Comparison of ENCODE assay signal across 27 mouse cellular contexts in genomic region chr6:17777018-17777799, GRCm38 (mm10).
DNase-seq lines count a peak whose midpoint lies in the region; ATAC-seq and TF ChIP-seq lines count a peak whose summit lies in the region.
"Had no signal": no experiment of that assay in that cellular context is flagged by ENCODE, and none has a peak within 500 bp of the region (broad histone marks: within the 10 kb centered on the region; RNA-seq: fewer than 3 reads in every experiment).

No protein-coding gene starts in this region.

- H3K4me2 ChIP-seq in liver, embryonic 12.5 days = peak overlapping the region; percentile 45
- peak overlapping the region; percentile 20; the same call in 1 of the 2 replicates for H3K4me2 ChIP-seq in liver, postnatal 0 days (ENCODE audit: low read depth, low read length)
- H3K4me2 ChIP-seq: embryonic facial prominence, embryonic 15.5 days; heart, embryonic 13.5 days; hindbrain, embryonic 14.5 days; limb, embryonic 13.5 days had no signal

- no peaks in the 10 kb centered on the region for H3K27me3 ChIP-seq in G1E (ENCODE audit: insufficient read depth, low read length)
- no peaks in the 10 kb centered on the region for H3K27me3 ChIP-seq in liver, embryonic 12.5 days (replicated peaks)
- H3K27me3 ChIP-seq in liver, postnatal 0 days (ENCODE audit: insufficient read depth, low read length) = no peaks in the 10 kb centered on the region
- no peaks in the 10 kb centered on the region for H3K27me3 ChIP-seq in kidney, adult 2 months (replicated peaks; ENCODE audit: control insufficient read depth, insufficient read depth, low read length)
- H3K27me3 ChIP-seq: embryonic facial prominence, embryonic 15.5 days; heart, embryonic 13.5 days; limb, embryonic 13.5 days had no signal

- no peak for TF ChIP-seq CTCF in G1E (IDR thresholded peaks at IDR 0.05; ENCODE audit: low read depth, low read length)
- TF ChIP-seq CTCF in liver, postnatal 0 days (IDR thresholded peaks at IDR 0.05; ENCODE audit: low read depth) = no peak
- no peak for TF ChIP-seq CTCF in kidney, adult 2 months (conservative IDR thresholded peaks at IDR 0.05; ENCODE audit: insufficient read depth, insufficient read length, low read depth, low read length)

- peaks cover 28% of the 10 kb centered on the region for H3K36me3 ChIP-seq in G1E (replicated peaks)
- no peaks in the 10 kb centered on the region; the same call in 1 of the 2 replicates for H3K36me3 ChIP-seq in liver, embryonic 12.5 days
- no peaks in the 10 kb centered on the region for H3K36me3 ChIP-seq in liver, postnatal 0 days (replicated peaks; ENCODE audit: insufficient read depth, low read length)
- H3K36me3 ChIP-seq in kidney, adult 2 months (ENCODE audit: control insufficient read depth, insufficient read depth, low read length) = no peaks in the 10 kb centered on the region
- H3K36me3 ChIP-seq: embryonic facial prominence, embryonic 10.5 days; embryonic facial prominence, embryonic 15.5 days; forebrain, embryonic 10.5 days; heart, embryonic 13.5 days; limb, embryonic 13.5 days had no signal

- peaks cover 61% of the 10 kb centered on the region for H3K4me1 ChIP-seq in G1E (ENCODE audit: insufficient read depth, low read depth, low read length)
- peaks cover 49% of the 10 kb centered on the region for H3K4me1 ChIP-seq in liver, embryonic 12.5 days
- peaks cover 24% of the 10 kb centered on the region for H3K4me1 ChIP-seq in liver, postnatal 0 days (ENCODE audit: insufficient read depth)
- peaks cover 4% of the 10 kb centered on the region; the same call in 1 of the 2 replicates for H3K4me1 ChIP-seq in kidney, adult 2 months (ENCODE audit: control insufficient read depth, insufficient read depth, low read length)
- H3K4me1 ChIP-seq: embryonic facial prominence, embryonic 10.5 days had no signal

- no peak for TF ChIP-seq POLR2A in kidney, adult 2 months (IDR thresholded peaks at IDR 0.05; ENCODE audit: low read depth, low read length)

- DNase-seq in G1E (ENCODE audit: low spot score) = peak; percentile 31
- DNase-seq in liver, postnatal 0 days = no peak
- no peak for DNase-seq in cerebellum, postnatal 10 days
- DNase-seq in kidney, adult 2 months = no peak
- DNase-seq in testis, postnatal 14 days (ENCODE audit: low spot score) = no peak
- DNase-seq: adrenal gland, postnatal 25 days; cerebellum, adult 2 months; cerebellum, postnatal 25 days; forebrain, postnatal 0 days; gastrocnemius, postnatal 10 days; heart, postnatal 10 days; kidney, postnatal 25 days; lung, adult 2 months; lung, postnatal 10 days; midbrain, embryonic 14.5 days; right cerebral cortex, adult 18-20 months; spleen, adult 18-20 months had no signal

- peak; percentile 85 for TF ChIP-seq EP300 in liver, postnatal 0 days (IDR thresholded peaks at IDR 0.05; ENCODE audit: low read depth)

- no peaks in the 10 kb centered on the region for H3K9me3 ChIP-seq in G1E (replicated peaks)
- no peaks in the 10 kb centered on the region for H3K9me3 ChIP-seq in liver, embryonic 12.5 days (replicated peaks)
- H3K9me3 ChIP-seq in liver, postnatal 0 days (ENCODE audit: low read length) = no peaks in the 10 kb centered on the region
- H3K9me3 ChIP-seq: embryonic facial prominence, embryonic 10.5 days; embryonic facial prominence, embryonic 15.5 days; forebrain, embryonic 10.5 days; heart, embryonic 13.5 days; limb, embryonic 13.5 days had no signal

- WGBS in liver, embryonic 12.5 days (ENCODE audit: insufficient replicate concordance) = 62% methylated on average over 6 of the region's 6 CpGs
- WGBS in liver, postnatal 0 days (ENCODE audit: insufficient replicate concordance) = 77% methylated on average over 6 of the region's 6 CpGs
- WGBS in kidney, adult 2 months = 95% methylated on average over 6 of the region's 6 CpGs

- peak; percentile 72 for ATAC-seq in G1E (ENCODE audit: extremely low read depth, insufficient number of reproducible peaks, low FRiP score, poor library complexity, severe bottlenecking)
- peak; percentile 80 for ATAC-seq in erythroblast, adult 5-6 weeks (replicated peaks; ENCODE audit: low FRiP score, poor library complexity, severe bottlenecking)
- peak; percentile 89 for ATAC-seq in liver, embryonic 12.5 days
- ATAC-seq in liver, postnatal 0 days = peak; percentile 38; the same call in 1 of the 2 replicates
- ATAC-seq: forebrain, postnatal 0 days; intestine, postnatal 0 days had no signal

- H3K27ac ChIP-seq in liver, embryonic 12.5 days = peak overlapping the region; percentile 72
- no peak overlapping the region for H3K27ac ChIP-seq in liver, postnatal 0 days (ENCODE audit: low read depth)
- H3K27ac ChIP-seq in kidney, adult 2 months (ENCODE audit: insufficient read depth, low read depth, low read length) = no peak overlapping the region
- H3K27ac ChIP-seq: embryonic facial prominence, embryonic 10.5 days; embryonic facial prominence, embryonic 15.5 days; forebrain, embryonic 10.5 days; heart, embryonic 13.5 days; hindbrain, embryonic 14.5 days; left cerebral cortex, adult 2 months; limb, embryonic 13.5 days had no signal

- H3K9ac ChIP-seq in liver, embryonic 12.5 days = peak overlapping the region; percentile 53; the same call in 1 of the 2 replicates
- no peak overlapping the region for H3K9ac ChIP-seq in liver, postnatal 0 days (replicated peaks)
- H3K9ac ChIP-seq: embryonic facial prominence, embryonic 15.5 days; forebrain, postnatal 0 days; heart, embryonic 13.5 days; hindbrain, embryonic 14.5 days; limb, embryonic 13.5 days had no signal

- peak overlapping the region; percentile 27; the same call in 1 of the 2 replicates for H3K4me3 ChIP-seq in G1E (ENCODE audit: low read depth, low read length)
- H3K4me3 ChIP-seq in liver, embryonic 12.5 days = no peak overlapping the region
- no peak overlapping the region for H3K4me3 ChIP-seq in liver, postnatal 0 days (ENCODE audit: low read depth, low read length)
- no peak overlapping the region for H3K4me3 ChIP-seq in kidney, adult 2 months (ENCODE audit: insufficient read depth, low read depth, low read length)
- H3K4me3 ChIP-seq: embryonic facial prominence, embryonic 10.5 days; embryonic facial prominence, embryonic 15.5 days; forebrain, embryonic 10.5 days; heart, embryonic 13.5 days; left cerebral cortex, adult 2 months; limb, embryonic 13.5 days had no signal

Comparison
In these comparisons a context has a peak if more than half of its experiments do, and no peak if none do; other contexts are left out.
1. ATAC-seq: peak in every context shown above with its lines; median percentile 89 in liver, embryonic 12.5 days; 80 in erythroblast, adult 5-6 weeks; 72 in G1E; 38 in liver, postnatal 0 days.